Mouse (Mus musculus): ENCODE results near the gene AL731706.2. TPM values are rescaled to one million over a fixed set of nuclear protein-coding genes. Genes with fewer than 3 reads are reported as not detected.
A peak's percentile ranks its signal among the peaks of the same experiment; 100 is the strongest.
"Not testable (repeated sequence)": the region's sequence is repeated elsewhere in the genome, so short reads cannot be mapped to it uniquely, and the experiment has no call there.

The AL731706.2 gene
- polyA plus RNA-seq, 1 experiment from 2014 or later = 58.5 TPM

- peak within 1 kb of the TSS; percentile 79 for H3K4me3 ChIP-seq (replicated peaks)
- H3K36me3 ChIP-seq = no peaks in the 10 kb centered on the region
- H3K4me2 ChIP-seq (replicated peaks) = peak within 1 kb of the TSS; percentile 51
- peaks cover 5% of the 10 kb centered on the region; the same call in 1 of the 2 replicates for H3K4me1 ChIP-seq (replicated peaks)
- peak; percentile 97 for ATAC-seq
- no peaks in the 10 kb centered on the region for H3K27me3 ChIP-seq (replicated peaks)
- H3K9me3 ChIP-seq = no peaks in the 10 kb centered on the region
- H3K27ac ChIP-seq = peak within 1 kb of the TSS; percentile 88
- H3K9ac ChIP-seq = peak within 1 kb of the TSS; percentile 74
- WGBS = under 1% methylated on average over 49 of the region's 49 CpGs
Observed at GRCm38 (mm10) chr2:136891068-136891950, 5.8 kb upstream of the AL731706.2 start, which contains the start of the genes Slx4ip, AL731706.1 and Mkks. Gene Slx4ip (plus strand): TSS chr2:136891218. Gene AL731706.1 (minus strand): TSS chr2:136891389. Gene Mkks (minus strand): TSS chr2:136891389.

- H3K4me1 ChIP-seq (replicated peaks); H3K27me3 ChIP-seq (replicated peaks); H3K36me3 ChIP-seq; H3K9me3 ChIP-seq: not testable (repeated sequence)
- H3K9ac ChIP-seq = peak overlapping the region; percentile 74
- H3K4me3 ChIP-seq (replicated peaks) = peak overlapping the region; percentile 79
- 5% methylated on average over 15 of the region's 15 CpGs for WGBS
- peak; percentile 72 for ATAC-seq
- peak overlapping the region; percentile 88 for H3K27ac ChIP-seq
- H3K4me2 ChIP-seq (replicated peaks) = peak overlapping the region; percentile 46
Observed at GRCm38 (mm10) chr2:136890716-136891067, 5.2 kb upstream of the AL731706.2 start.

- Histone ChIP-seq H3K4me3 (replicated peaks) (no peak overlapping the region), H3K27me3 (replicated peaks) (no peaks in the 10 kb centered on the region), H3K9me3 (no peaks in the 10 kb centered on the region), H3K36me3 (peaks cover 1% of the 10 kb centered on the region; the same call in 1 of the 2 replicates), H3K27ac (no peak overlapping the region), H3K4me1 (replicated peaks) (no peaks in the 10 kb centered on the region; the same call in 1 of the 2 replicates), H3K4me2 (replicated peaks) (no peak overlapping the region), H3K9ac (no peak overlapping the region)
- WGBS = 58% methylated on average over 4 of the region's 4 CpGs
- no peak for ATAC-seq
Observed at GRCm38 (mm10) chr2:136886846-136887245, 1.4 kb upstream of the AL731706.2 start.

GRCm38 (mm10) chr2:136854543-136855388, 30.7 kb downstream of the AL731706.2 start:
- no peaks in the 10 kb centered on the region for H3K9me3 ChIP-seq
- no peaks in the 10 kb centered on the region for H3K27me3 ChIP-seq (replicated peaks)
- H3K27ac ChIP-seq = no peak overlapping the region
- H3K36me3 ChIP-seq = no peaks in the 10 kb centered on the region
- H3K9ac ChIP-seq = no peak overlapping the region
- H3K4me3 ChIP-seq (replicated peaks) = no peak overlapping the region
- H3K4me1 ChIP-seq (replicated peaks) = no peaks in the 10 kb centered on the region
- WGBS = 54% methylated on average over 5 of the region's 5 CpGs
- H3K4me2 ChIP-seq (replicated peaks) = no peak overlapping the region
- ATAC-seq = no peak

DNA sequence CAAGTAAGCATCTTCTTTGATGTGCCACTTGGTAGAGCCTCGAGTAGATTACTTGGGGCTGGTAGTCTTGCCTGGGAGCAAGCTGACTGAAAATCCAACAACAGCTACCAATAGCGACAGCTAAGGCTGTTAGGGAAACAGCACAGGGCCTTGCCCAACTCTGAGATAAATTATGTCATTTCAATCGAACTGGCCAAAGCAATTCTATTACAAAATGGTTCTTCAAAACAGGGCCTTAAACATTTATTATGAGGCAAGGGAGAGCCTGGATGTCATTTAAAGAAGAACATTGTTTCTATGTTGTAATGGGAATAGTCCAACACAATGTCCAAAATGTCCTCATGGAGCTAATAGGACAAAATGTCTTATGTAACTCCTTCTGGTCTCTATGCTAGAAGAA, 35.1 kb downstream of the AL731706.2 start:
- Histone ChIP-seq H3K27ac (no peak overlapping the region), H3K36me3 (no peaks in the 10 kb centered on the region), H3K4me1 (replicated peaks) (no peaks in the 10 kb centered on the region), H3K9me3 (no peaks in the 10 kb centered on the region), H3K9ac (no peak overlapping the region), H3K4me2 (replicated peaks) (no peak overlapping the region), H3K27me3 (replicated peaks) (no peaks in the 10 kb centered on the region), H3K4me3 (replicated peaks) (no peak overlapping the region)
- WGBS = 66% methylated on average over 3 of the region's 3 CpGs
- ATAC-seq = no peak

- Histone ChIP-seq H3K9me3 (no peaks in the 10 kb centered on the region), H3K27ac (no peak overlapping the region), H3K4me1 (replicated peaks) (no peaks in the 10 kb centered on the region), H3K9ac (no peak overlapping the region), H3K27me3 (replicated peaks) (no peaks in the 10 kb centered on the region), H3K4me2 (replicated peaks) (no peak overlapping the region), H3K4me3 (replicated peaks) (no peak overlapping the region), H3K36me3 (no peaks in the 10 kb centered on the region)
- peak; percentile 72 for ATAC-seq
- WGBS = 43% methylated on average over 1 of the region's 1 CpGs
Observed at GRCm38 (mm10) chr2:136837994-136838393, 47.5 kb downstream of the AL731706.2 start.

DNA sequence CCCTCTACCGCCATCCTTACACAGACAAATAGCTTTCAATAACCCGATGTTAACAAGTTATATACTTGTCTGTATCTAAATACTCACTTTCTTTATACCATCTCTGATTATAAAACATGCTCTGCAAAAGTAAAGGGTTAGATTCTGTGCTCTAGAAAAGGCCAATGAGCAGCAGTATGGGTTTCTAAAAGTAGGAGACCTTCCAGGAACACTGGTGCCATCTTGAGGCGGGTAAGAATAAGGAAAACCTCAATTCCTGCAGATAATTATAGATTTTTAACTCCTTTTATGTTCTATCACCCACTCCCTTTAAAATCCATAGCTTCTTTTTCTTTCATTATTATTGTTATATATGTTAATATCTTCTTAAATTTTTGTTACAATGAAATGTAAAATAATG, 49.6 kb downstream of the AL731706.2 start:
- WGBS = 69% methylated on average over 3 of the region's 3 CpGs
- H3K9me3 ChIP-seq = no peaks in the 10 kb centered on the region
- no peak overlapping the region for H3K4me3 ChIP-seq (replicated peaks)
- H3K27ac ChIP-seq = no peak overlapping the region
- H3K4me1 ChIP-seq (replicated peaks) = no peaks in the 10 kb centered on the region
- no peaks in the 10 kb centered on the region for H3K36me3 ChIP-seq
- ATAC-seq = no peak
- no peak overlapping the region for H3K4me2 ChIP-seq (replicated peaks)
- H3K9ac ChIP-seq = no peak overlapping the region
- no peaks in the 10 kb centered on the region for H3K27me3 ChIP-seq (replicated peaks)

Other genes starting within 250 kb of the AL731706.2 start
- 8.0 and 8.7 TPM in 2 replicates for gene Snap25, start 172.2 kb downstream of the AL731706.2 start, polyA plus RNA-seq (2015; fragmentation: Nextera tagmentation; extraction: Ambion mirVana)
- 5.3 and 6.7 TPM in 2 replicates for gene Slx4ip, start 5.5 kb upstream of the AL731706.2 start, polyA plus RNA-seq (2015; fragmentation: Nextera tagmentation; extraction: Ambion mirVana)
- 42.5 and 45.6 TPM in 2 replicates for gene AL731706.1, start 5.7 kb upstream of the AL731706.2 start, polyA plus RNA-seq (2015; fragmentation: Nextera tagmentation; extraction: Ambion mirVana)
- gene Mkks, start 5.7 kb upstream of the AL731706.2 start, polyA plus RNA-seq (2015; fragmentation: Nextera tagmentation; extraction: Ambion mirVana) = 15.7 and 18.5 TPM in 2 replicates
- 15.8 and 18.3 TPM in 2 replicates for gene Jag1, start 231.0 kb upstream of the AL731706.2 start, polyA plus RNA-seq (2015; fragmentation: Nextera tagmentation; extraction: Ambion mirVana)

All from intestine, embryonic 15.5 days (tissue).